Mouse (Mus musculus) heart, embryonic 13.5 days (tissue): ENCODE data around the gene Olfr620. TPM values are rescaled to one million over a fixed set of nuclear protein-coding genes. Genes with fewer than 3 reads are reported as not detected.

Source experiments
- microRNA-seq: library from miRNA; unstranded; fragments of <30 nt; microRNA quantifications from one replicate; pipeline ENCODE4, GENCODE M21; 2016
- polyA plus RNA-seq: library from polyadenylated mRNA; unstranded; fragments of >200 nt; fragmentation: Nextera tagmentation; extraction: Ambion mirVana; gene quantifications from 2 replicates; pipeline ENCODE4 v1.2.1, GENCODE M21; 2015

Gene Olfr620
- polyA plus RNA-seq, 1 experiment from 2014 or later, result not detected

Small RNA genes within 50 kb of the gene (microRNA-seq; reads per million reads assigned to microRNA genes)
- gene Gm26506, result not detected

Other genes starting within 250 kb of the Olfr620 start
- not detected in 2 replicates for gene Olfr601, start 249.9 kb downstream of the Olfr620 start, polyA plus RNA-seq
- gene Olfr603, start 226.4 kb downstream of the Olfr620 start, polyA plus RNA-seq, result not detected in 2 replicates
- not detected in 2 replicates for gene Usp17lc, start 197.5 kb downstream of the Olfr620 start, polyA plus RNA-seq
- gene Olfr605, start 167.1 kb downstream of the Olfr620 start, polyA plus RNA-seq, result not detected in 2 replicates
- not detected in 2 replicates for gene Olfr606, start 163.5 kb downstream of the Olfr620 start, polyA plus RNA-seq
- 0.17 and 0.21 TPM in 2 replicates for gene Olfr607, start 148.4 kb downstream of the Olfr620 start, polyA plus RNA-seq
- gene Olfr608, start 142.7 kb downstream of the Olfr620 start, polyA plus RNA-seq, result 0.16 and 0.19 TPM in 2 replicates
- gene Olfr609, start 114.5 kb downstream of the Olfr620 start, polyA plus RNA-seq, result not detected in 2 replicates
- gene Olfr610, start 100.4 kb downstream of the Olfr620 start, polyA plus RNA-seq, result not detected in 2 replicates
- not detected in 2 replicates for gene Olfr611, start 91.7 kb downstream of the Olfr620 start, polyA plus RNA-seq
- gene Olfr612, start 69.8 kb downstream of the Olfr620 start, polyA plus RNA-seq, result not detected in 2 replicates
- not detected in 2 replicates for gene Olfr613, start 64.5 kb downstream of the Olfr620 start, polyA plus RNA-seq
- not detected in 2 replicates for gene Olfr615, start 56.5 kb downstream of the Olfr620 start, polyA plus RNA-seq
- not detected in 2 replicates for gene Olfr616, start 43.4 kb downstream of the Olfr620 start, polyA plus RNA-seq
- not detected in 2 replicates for gene Olfr617, start 39.5 kb downstream of the Olfr620 start, polyA plus RNA-seq
- not detected in 2 replicates for gene Olfr618, start 22.4 kb downstream of the Olfr620 start, polyA plus RNA-seq
- gene Olfr619, start 12.0 kb downstream of the Olfr620 start, polyA plus RNA-seq, result not detected in 2 replicates
- not detected in 2 replicates for gene Olfr622, start 30.2 kb upstream of the Olfr620 start, polyA plus RNA-seq
- gene Olfr623, start 51.2 kb upstream of the Olfr620 start, polyA plus RNA-seq, result not detected in 2 replicates
- 0.03 TPM in 1 of 2 replicates, not detected in the other for gene Olfr624, start 58.7 kb upstream of the Olfr620 start, polyA plus RNA-seq
- not detected in 2 replicates for gene Olfr625-ps1, start 70.2 kb upstream of the Olfr620 start, polyA plus RNA-seq
- not detected in 2 replicates for gene Olfr243, start 102.1 kb upstream of the Olfr620 start, polyA plus RNA-seq
- gene Olfr628, start 117.8 kb upstream of the Olfr620 start, polyA plus RNA-seq, result not detected in 2 replicates
- not detected in 2 replicates for gene Olfr629, start 132.4 kb upstream of the Olfr620 start, polyA plus RNA-seq
- not detected in 2 replicates for gene Olfr630, start 144.8 kb upstream of the Olfr620 start, polyA plus RNA-seq
- not detected in 2 replicates for gene Olfr69, start 159.1 kb upstream of the Olfr620 start, polyA plus RNA-seq
- not detected in 2 replicates for gene Olfr68, start 167.2 kb upstream of the Olfr620 start, polyA plus RNA-seq
- not detected in 2 replicates for gene Olfr67, start 179.3 kb upstream of the Olfr620 start, polyA plus RNA-seq
- 7,919 and 10,944 TPM in 2 replicates for gene Hbb-bt, start 201.5 kb upstream of the Olfr620 start, polyA plus RNA-seq
- 15,930 and 21,711 TPM in 2 replicates for gene Hbb-bs, start 215.6 kb upstream of the Olfr620 start, polyA plus RNA-seq
- not detected in 2 replicates for gene Hbb-bh2, start 228.0 kb upstream of the Olfr620 start, polyA plus RNA-seq
- 230 and 536 TPM in 2 replicates for gene Hbb-bh1, start 230.6 kb upstream of the Olfr620 start, polyA plus RNA-seq
- gene Hbb-y, start 240.7 kb upstream of the Olfr620 start, polyA plus RNA-seq, result 25,617 and 43,684 TPM in 2 replicates